In the genomic region with DNA sequence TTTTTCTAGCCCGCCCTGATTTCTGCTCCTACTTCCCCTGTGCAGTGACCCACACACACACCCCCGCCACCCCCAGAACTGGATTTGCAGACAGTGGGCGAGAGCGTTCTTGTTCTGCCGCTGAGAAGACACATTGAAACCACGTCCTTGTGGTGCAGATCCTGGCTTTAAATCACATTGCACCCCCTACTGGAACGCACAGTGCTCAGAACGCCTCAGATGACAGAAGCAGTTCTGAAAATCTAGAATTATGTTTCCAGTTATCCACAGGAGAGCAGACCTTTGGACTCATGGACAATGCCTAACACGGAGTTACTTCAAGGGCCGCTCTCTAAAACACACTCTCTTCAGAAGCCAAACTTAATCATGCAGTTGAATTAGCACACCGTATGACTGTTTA, we compare ENCODE assay signal across 10 mouse cellular contexts. TPM values are rescaled to one million over a fixed set of nuclear protein-coding genes. Genes with fewer than 3 reads are reported as not detected.
DNase-seq lines count a peak whose midpoint lies in the region; ATAC-seq and TF ChIP-seq lines count a peak whose summit lies in the region.
"Had no signal": no experiment of that assay in that cellular context is flagged by ENCODE, and none has a peak within 500 bp of the region (broad histone marks: within the 10 kb centered on the region; RNA-seq: fewer than 3 reads in every experiment).

No protein-coding gene starts in this region.

- no peaks in the 10 kb centered on the region for H3K9me3 ChIP-seq in heart, embryonic 16.5 days (replicated peaks; ENCODE audit: control insufficient read depth, low read length)
- H3K9me3 ChIP-seq in heart, embryonic 11.5 days (replicated peaks; ENCODE audit: control insufficient read depth, low read length), result no peaks in the 10 kb centered on the region
- no peaks in the 10 kb centered on the region; the same call in 1 of the 2 replicates for H3K9me3 ChIP-seq in ES-Bruce4 (replicated peaks; ENCODE audit: control insufficient read depth, insufficient read depth, low read length, poor library complexity, severe bottlenecking)
- no peaks in the 10 kb centered on the region for H3K9me3 ChIP-seq in heart, embryonic 10.5 days

- TF ChIP-seq CTCF in ES-Bruce4 (IDR thresholded peaks at IDR 0.05; ENCODE audit: low read depth, low read length), result peak; percentile 45

- H3K4me1 ChIP-seq in heart, embryonic 16.5 days (ENCODE audit: control insufficient read depth, insufficient read depth, low read length), result no peaks in the 10 kb centered on the region
- no peaks in the 10 kb centered on the region for H3K4me1 ChIP-seq in heart, embryonic 11.5 days (ENCODE audit: control insufficient read depth, insufficient read depth, low read length)
- no peaks in the 10 kb centered on the region for H3K4me1 ChIP-seq in ES-Bruce4 (ENCODE audit: control insufficient read depth, insufficient read depth, low read length)
- H3K4me1 ChIP-seq in heart, embryonic 10.5 days, result no peaks in the 10 kb centered on the region

- no peak for ATAC-seq in heart, embryonic 16.5 days (replicated peaks; ENCODE audit: extremely low read depth, insufficient read depth, low FRiP score)
- ATAC-seq in heart, embryonic 11.5 days (replicated peaks; ENCODE audit: insufficient number of reproducible peaks, low FRiP score, low TSS enrichment), result no peak
- ATAC-seq in erythroid progenitor cell, adult 5-6 weeks (replicated peaks; ENCODE audit: low FRiP score, poor library complexity, severe bottlenecking), result no peak

- no peaks in the 10 kb centered on the region for H3K27me3 ChIP-seq in heart, embryonic 16.5 days (ENCODE audit: control insufficient read depth, insufficient read depth, low read length)
- no peaks in the 10 kb centered on the region for H3K27me3 ChIP-seq in heart, embryonic 11.5 days (ENCODE audit: control insufficient read depth, insufficient read depth, low read length)
- no peaks in the 10 kb centered on the region for H3K27me3 ChIP-seq in ES-Bruce4 (ENCODE audit: control insufficient read depth, insufficient read depth, low read length, poor library complexity, severe bottlenecking)
- 0 out of 2 replicates have a peak, but pooled peaks cover 3% of the 10 kb centered on the region for H3K27me3 ChIP-seq in heart, embryonic 10.5 days (ENCODE audit: insufficient read depth, poor library complexity, severe bottlenecking)

- peak overlapping the region; percentile 4; the same call in 1 of the 2 replicates for H3K4me2 ChIP-seq in heart, embryonic 16.5 days (ENCODE audit: low read depth, low read length)
- no peak overlapping the region for H3K4me2 ChIP-seq in heart, embryonic 11.5 days

- no peaks in the 10 kb centered on the region for H3K36me3 ChIP-seq in heart, embryonic 16.5 days (ENCODE audit: control insufficient read depth, insufficient read depth)
- no peaks in the 10 kb centered on the region for H3K36me3 ChIP-seq in heart, embryonic 11.5 days (ENCODE audit: control insufficient read depth, insufficient read depth, low read length)
- H3K36me3 ChIP-seq in ES-Bruce4 (ENCODE audit: control insufficient read depth, insufficient read depth, low read length, poor library complexity, severe bottlenecking), result no peaks in the 10 kb centered on the region
- H3K36me3 ChIP-seq in heart, embryonic 10.5 days, result no peaks in the 10 kb centered on the region

- no peak overlapping the region for H3K4me3 ChIP-seq in heart, embryonic 16.5 days (ENCODE audit: low read length)
- no peak overlapping the region for H3K4me3 ChIP-seq in heart, embryonic 11.5 days (ENCODE audit: low read depth, low read length)
- H3K4me3 ChIP-seq in ES-Bruce4 (ENCODE audit: low read depth, low read length), result no peak overlapping the region
- H3K4me3 ChIP-seq in heart, embryonic 10.5 days, result no peak overlapping the region

- 47% methylated on average over 11 of the region's 11 CpGs for WGBS in heart, embryonic 16.5 days
- 70% methylated on average over 11 of the region's 11 CpGs for WGBS in heart, embryonic 11.5 days (ENCODE audit: insufficient replicate concordance)
- 68% methylated on average over 11 of the region's 11 CpGs for whole genome bisulfite sequencing in heart, embryonic 10.5 days

- no peak overlapping the region for H3K27ac ChIP-seq in heart, embryonic 16.5 days (ENCODE audit: low read length)
- no peak overlapping the region for H3K27ac ChIP-seq in heart, embryonic 11.5 days (ENCODE audit: low read depth, low read length)
- no peak overlapping the region for H3K27ac ChIP-seq in ES-Bruce4 (ENCODE audit: insufficient read depth, low read length)
- no peak overlapping the region for H3K27ac ChIP-seq in heart, embryonic 10.5 days

- TF ChIP-seq EP300 in ES-Bruce4 (IDR thresholded peaks at IDR 0.05; ENCODE audit: insufficient read depth, low read depth, low read length), result no peak

- no peak for TF ChIP-seq POLR2A in ES-Bruce4 (IDR thresholded peaks at IDR 0.05; ENCODE audit: insufficient read depth, low read length)

- DNase-seq in embryo, embryonic 11 days, result peak; percentile 68
- peak; percentile 31 for DNase-seq in layer of hippocampus, adult 9-11 months
- no peak for DNase-seq in thymus, postnatal 0 days (ENCODE audit: low spot score)
- no peak for DNase-seq in heart, embryonic 10.5 days (ENCODE audit: low spot score)

- no peak overlapping the region for H3K9ac ChIP-seq in heart, embryonic 16.5 days (ENCODE audit: low read length)
- H3K9ac ChIP-seq in heart, embryonic 11.5 days (ENCODE audit: low read depth, low read length), result no peak overlapping the region
- no peak overlapping the region for H3K9ac ChIP-seq in ES-Bruce4 (ENCODE audit: low read depth, poor library complexity, severe bottlenecking)

RNA-seq across cellular contexts. Expression of a gene that starts 16.6 kb away (rescaled TPM):
- 13.5 and 15.9 TPM in 2 replicates for polyA plus RNA-seq in heart, embryonic 16.5 days (2015; fragmentation: Nextera tagmentation; extraction: Ambion mirVana)
- 15.2 and 20.1 TPM in 2 replicates for polyA plus RNA-seq in heart, embryonic 11.5 days (2014; fragmentation: Nextera tagmentation; extraction: Ambion mirVana)
- 26.1 and 28.9 TPM in 2 replicates for polyA plus RNA-seq in ES-Bruce4 (2011; ENCODE audit: insufficient read depth, insufficient read length, low read depth, missing spikeins)
- 17.6 and 18.7 TPM in 2 replicates for polyA plus RNA-seq in thymus, postnatal 0 days (2015; fragmentation: Nextera tagmentation; extraction: Ambion mirVana)
- total RNA-seq in erythroid progenitor cell, adult 5-6 weeks (2015; ENCODE audit: low replicate concordance), result 13.4 and 19.8 TPM in 2 replicates
- 26.3 and 74.8 TPM in 2 replicates for total RNA-seq in erythroid progenitor cell, adult 5-6 weeks (2017; ENCODE audit: low replicate concordance)
- 15.4 and 15.5 TPM in 2 replicates for polyA plus RNA-seq in heart, embryonic 10.5 days (2016; fragmentation: Nextera tagmentation; extraction: Ambion mirVana)

RNA-seq across cellular contexts. Expression of a gene that starts 18.8 kb away (rescaled TPM):
- polyA plus RNA-seq in heart, embryonic 16.5 days (2015; fragmentation: Nextera tagmentation; extraction: Ambion mirVana), result not detected in 2 replicates
- not detected in 2 replicates for polyA plus RNA-seq in heart, embryonic 11.5 days (2014; fragmentation: Nextera tagmentation; extraction: Ambion mirVana)
- polyA plus RNA-seq in ES-Bruce4 (2011; ENCODE audit: insufficient read depth, insufficient read length, low read depth, missing spikeins), result not detected in 2 replicates
- not detected in 2 replicates for polyA plus RNA-seq in thymus, postnatal 0 days (2015; fragmentation: Nextera tagmentation; extraction: Ambion mirVana)
- total RNA-seq in erythroid progenitor cell, adult 5-6 weeks (2015; ENCODE audit: low replicate concordance), result not detected in 2 replicates
- not detected in 2 replicates for total RNA-seq in erythroid progenitor cell, adult 5-6 weeks (2017; ENCODE audit: low replicate concordance)
- polyA plus RNA-seq in heart, embryonic 10.5 days (2016; fragmentation: Nextera tagmentation; extraction: Ambion mirVana), result not detected in 2 replicates
- polyA plus RNA-seq: large intestine, adult 2 months; small intestine, adult 2 months had no signal

RNA-seq across cellular contexts. Expression of a gene that starts 59.1 kb away (rescaled TPM):
- polyA plus RNA-seq in heart, embryonic 16.5 days (2015; fragmentation: Nextera tagmentation; extraction: Ambion mirVana), result not detected in 2 replicates
- polyA plus RNA-seq in heart, embryonic 11.5 days (2014; fragmentation: Nextera tagmentation; extraction: Ambion mirVana), result 0.11 and 0.23 TPM in 2 replicates
- polyA plus RNA-seq in ES-Bruce4 (2011; ENCODE audit: insufficient read depth, insufficient read length, low read depth, missing spikeins), result not detected in 2 replicates
- polyA plus RNA-seq in thymus, postnatal 0 days (2015; fragmentation: Nextera tagmentation; extraction: Ambion mirVana), result 0.07 and 0.09 TPM in 2 replicates
- not detected in 2 replicates for total RNA-seq in erythroid progenitor cell, adult 5-6 weeks (2015; ENCODE audit: low replicate concordance)
- total RNA-seq in erythroid progenitor cell, adult 5-6 weeks (2017; ENCODE audit: low replicate concordance), result 1.2 TPM in 1 of 2 replicates, not detected in the other
- not detected in 2 replicates for polyA plus RNA-seq in heart, embryonic 10.5 days (2016; fragmentation: Nextera tagmentation; extraction: Ambion mirVana)
- polyA plus RNA-seq: large intestine, adult 2 months; small intestine, adult 2 months had no signal

Comparison
In these comparisons a context has a peak if more than half of its experiments do, and no peak if none do; other contexts are left out.
1. DNase-seq: peak in embryo, embryonic 11 days (single experiment) and layer of hippocampus, adult 9-11 months (single experiment); none in thymus, postnatal 0 days (single experiment) and heart, embryonic 10.5 days (single experiment).